Mouse (Mus musculus) midbrain, postnatal 0 days (tissue): ENCODE results near the gene Erbb4. TPM values are rescaled to one million over a fixed set of nuclear protein-coding genes. Genes with fewer than 3 reads are reported as not detected.

Experiments
- ATAC-seq: fragments of 200-750 bp; cut with Nextera tagmentation; 2 replicates; pipeline ENCODE4 v1.8.0; 2017; ENCODE audit warnings: moderate number of reproducible peaks, mild to moderate bottlenecking, moderate TSS enrichment, moderate library complexity; ENCODE audit not compliant: low FRiP score
- DNase-seq: peaks from one replicate; pipeline ENCODE4 v3.0.0-alpha.2; 2015; ENCODE audit warnings: low spot score
- H3K27ac ChIP-seq: fragments of 300-500 bp; sonication (generic); 2 replicates; pipeline ENCODE4 v1.5.1; 2014; ENCODE audit warnings: low read depth, mild to moderate bottlenecking, low read length, mixed read lengths
- H3K27me3 ChIP-seq: fragments of 300-500 bp; sonication (generic); 2 replicates; pipeline ENCODE4 v1.6.1; 2014; ENCODE audit warnings: low read length, control low read depth, mixed read lengths; ENCODE audit not compliant: insufficient read depth
- H3K36me3 ChIP-seq: fragments of 300-500 bp; sonication (generic); 2 replicates; pipeline ENCODE4 v1.6.1; 2014; ENCODE audit warnings: low read length, control low read depth, mixed read lengths; ENCODE audit not compliant: insufficient read depth
- H3K4me1 ChIP-seq: fragments of 300-500 bp; sonication (generic); 2 replicates; pipeline ENCODE4 v1.6.1; 2014; ENCODE audit warnings: mild to moderate bottlenecking, control low read depth, antibody characterized with exemption, low read length, mixed read lengths; ENCODE audit not compliant: insufficient read depth
- H3K4me2 ChIP-seq: fragments of 300-500 bp; sonication (generic); 2 replicates; pipeline ENCODE4 v1.6.1; 2014; ENCODE audit warnings: low read depth, mild to moderate bottlenecking, low read length, mixed read lengths; ENCODE audit not compliant: poor library complexity, severe bottlenecking
- H3K4me3 ChIP-seq: fragments of 300-500 bp; sonication (generic); 2 replicates; pipeline ENCODE4 v1.5.1; 2014; ENCODE audit warnings: low read depth, mild to moderate bottlenecking, low read length, moderate library complexity
- H3K9ac ChIP-seq: fragments of 300-500 bp; sonication (generic); replicated peaks from 2 replicates; pipeline ENCODE4 v1.6.1; 2014; ENCODE audit warnings: mild to moderate bottlenecking, low read length, moderate library complexity, mixed read lengths; ENCODE audit not compliant: poor library complexity, severe bottlenecking
- H3K9me3 ChIP-seq: fragments of 300-500 bp; sonication (generic); 2 replicates; pipeline ENCODE4 v1.6.1; 2016; ENCODE audit warnings: low read length, control low read depth
- CTCF ChIP-seq: IDR thresholded peaks from 2 replicates; pipeline ENCODE4 v1.5.1; 2016; ENCODE audit warnings: antibody characterized with exemption, mild to moderate bottlenecking
- WGBS: fragments of 180-500 bp; shearing (Covaris S2); extraction: QIAGEN DNeasy Blood & Tissue Kit; methylation state at CpG from one replicate; pipeline ENCODE4 v1.1.7; 2014; 5-methylcytosine and 5-hydroxymethylcytosine counted together
- polyA plus RNA-seq: library from polyadenylated mRNA; unstranded; fragments of >200 nt; fragmentation: Nextera tagmentation; extraction: Ambion mirVana; gene quantifications from 2 replicates; pipeline ENCODE4 v1.2.1, GENCODE M21; 2015
- total RNA-seq: library from RNA; depleted of rRNA; stranded (reverse); fragments of >200 nt; gene quantifications from 2 replicates; pipeline ENCODE4 v1.2.3, GENCODE M21; 2014; rRNA removed

Gene Erbb4
- total RNA-seq, result 33.5 and 40.8 TPM in 2 replicates
- polyA plus RNA-seq, result 6.2 and 7.8 TPM in 2 replicates

- ATAC-seq, result peak; percentile 51
- 0% methylated on average over 60 of the region's 63 CpGs for WGBS
- no peak for TF ChIP-seq CTCF
Observed at GRCm38 (mm10) chr1:69107485-69108158, at the start of gene Erbb4. Erbb4 (minus strand) TSS chr1:69108059.

DNA sequence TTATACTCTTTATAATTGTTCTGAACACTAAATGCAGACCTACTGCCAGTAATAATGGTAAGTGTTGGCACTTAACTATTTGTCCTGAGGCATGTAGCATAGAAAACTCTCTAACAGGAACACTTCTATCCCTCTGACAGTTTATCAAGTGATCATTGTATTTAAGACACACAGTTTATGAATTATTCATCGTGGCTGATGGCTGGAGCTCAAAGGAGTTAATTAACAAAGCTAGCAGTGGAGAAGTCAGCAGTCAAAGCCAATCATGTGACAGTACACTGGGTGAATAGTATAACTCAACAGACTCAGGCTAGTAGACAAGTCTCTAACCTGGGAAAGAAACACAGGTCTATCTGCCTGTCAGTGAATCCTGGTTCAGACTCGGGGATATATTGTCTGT is 49.5 kb upstream of the Erbb4 start:
- H3K4me1 ChIP-seq, result no peaks in the 10 kb centered on the region
- 28% methylated on average over 2 of the region's 2 CpGs for WGBS
- TF ChIP-seq CTCF, result no peak
- DNase-seq (peak; percentile 59), ATAC-seq (peak; percentile 69)
- no peak overlapping the region for H3K4me3 ChIP-seq
- H3K36me3 ChIP-seq, result no peaks in the 10 kb centered on the region
- no peaks in the 10 kb centered on the region for H3K27me3 ChIP-seq
- no peaks in the 10 kb centered on the region for H3K9me3 ChIP-seq
- no peak overlapping the region for H3K4me2 ChIP-seq
- no peak overlapping the region for H3K9ac ChIP-seq
- no peak overlapping the region for H3K27ac ChIP-seq

More at GRCm38 (mm10) chr1:69107485-69108158, at the start of gene Erbb4:
- peak; percentile 33 for DNase-seq
- H3K9me3 ChIP-seq, result no peaks in the 10 kb centered on the region
- no peaks in the 10 kb centered on the region; the same call in 1 of the 2 replicates for H3K4me1 ChIP-seq
- peak within 1 kb of the TSS; percentile 72 for H3K27ac ChIP-seq
- no peaks in the 10 kb centered on the region for H3K27me3 ChIP-seq
- peak within 1 kb of the TSS; percentile 74 for H3K9ac ChIP-seq
- H3K4me3 ChIP-seq, result peak within 1 kb of the TSS; percentile 84
- H3K4me2 ChIP-seq, result peak within 1 kb of the TSS; percentile 97
- H3K36me3 ChIP-seq, result no peaks in the 10 kb centered on the region

GRCm38 (mm10) chr1:69141341-69141740 is 33.5 kb upstream of the Erbb4 start:
- no peaks in the 10 kb centered on the region for H3K9me3 ChIP-seq
- no peaks in the 10 kb centered on the region for H3K27me3 ChIP-seq
- no peak overlapping the region for H3K27ac ChIP-seq
- no peak for TF ChIP-seq CTCF
- H3K9ac ChIP-seq, result no peak overlapping the region
- no peaks in the 10 kb centered on the region for H3K4me1 ChIP-seq
- ATAC-seq, result no peak
- no peak overlapping the region for H3K4me2 ChIP-seq
- no peak overlapping the region for H3K4me3 ChIP-seq
- no peaks in the 10 kb centered on the region for H3K36me3 ChIP-seq
- no peak for DNase-seq

- ATAC-seq (no peak), DNase-seq (no peak)
- 54% methylated on average over 6 of the region's 6 CpGs for WGBS
- Histone ChIP-seq H3K27me3 (no peaks in the 10 kb centered on the region), H3K4me3 (no peak overlapping the region), H3K9me3 (no peaks in the 10 kb centered on the region), H3K9ac (no peak overlapping the region), H3K4me2 (no peak overlapping the region), H3K4me1 (no peaks in the 10 kb centered on the region), H3K36me3 (no peaks in the 10 kb centered on the region), H3K27ac (no peak overlapping the region)
- TF ChIP-seq CTCF, result no peak
Observed at GRCm38 (mm10) chr1:69139519-69139868, 31.6 kb upstream of the Erbb4 start.

GRCm38 (mm10) chr1:69138856-69139518 is 31.1 kb upstream of the Erbb4 start:
- Histone ChIP-seq H3K9me3 (no peaks in the 10 kb centered on the region), H3K4me1 (no peaks in the 10 kb centered on the region), H3K4me3 (no peak overlapping the region), H3K36me3 (no peaks in the 10 kb centered on the region), H3K27ac (no peak overlapping the region), H3K27me3 (no peaks in the 10 kb centered on the region), H3K9ac (no peak overlapping the region), H3K4me2 (no peak overlapping the region)
- WGBS, result 36% methylated on average over 4 of the region's 4 CpGs
- TF ChIP-seq CTCF, result peak; percentile 90
- DNase-seq (peak; percentile 95), ATAC-seq (no peak)

DNA sequence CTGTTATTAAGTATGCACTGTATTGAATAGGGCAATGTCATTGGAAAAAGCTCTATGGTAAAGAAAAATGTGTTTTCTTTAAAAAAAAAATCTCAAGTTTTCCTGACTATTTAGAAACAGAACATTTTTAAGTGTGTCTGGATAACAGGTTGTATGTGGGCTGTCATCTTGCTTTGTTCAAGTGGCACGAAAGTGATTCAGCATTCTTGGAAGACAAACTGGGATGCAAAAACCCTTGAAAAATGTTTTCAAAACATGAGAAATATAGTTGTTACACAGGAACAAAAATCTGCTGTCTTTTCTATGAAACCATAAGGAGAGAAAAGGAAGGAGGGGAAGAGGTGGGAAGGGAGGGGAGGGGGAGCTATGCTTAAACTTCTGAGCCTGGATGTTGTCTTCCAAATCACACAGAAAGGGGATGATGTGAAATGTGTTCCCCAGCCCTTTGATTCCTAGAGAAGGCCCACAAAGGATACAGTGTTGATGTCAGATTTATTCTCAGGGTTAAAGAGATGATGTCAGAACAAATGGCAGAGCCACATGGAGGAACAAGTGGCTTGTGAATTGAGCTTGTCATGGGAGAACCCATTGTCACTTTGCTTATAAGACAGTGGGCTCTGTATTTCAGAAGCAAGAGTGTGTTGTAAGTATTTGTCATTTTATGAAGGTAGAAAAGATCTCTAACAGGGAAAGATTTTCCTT is 16.4 kb upstream of the Erbb4 start:
- ATAC-seq, result no peak
- H3K4me2 ChIP-seq, result no peak overlapping the region
- no peaks in the 10 kb centered on the region for H3K36me3 ChIP-seq
- H3K27ac ChIP-seq, result no peak overlapping the region
- H3K4me1 ChIP-seq, result no peaks in the 10 kb centered on the region
- WGBS, result 98% methylated on average over 1 of the region's 1 CpGs
- H3K27me3 ChIP-seq, result no peaks in the 10 kb centered on the region
- no peak for DNase-seq
- H3K9me3 ChIP-seq, result no peaks in the 10 kb centered on the region
- no peak for TF ChIP-seq CTCF
- no peak overlapping the region for H3K4me3 ChIP-seq
- no peak overlapping the region for H3K9ac ChIP-seq
